Mouse (Mus musculus): Measurements from ENCODE around the gene Haghl. TPM values are rescaled to one million over a fixed set of nuclear protein-coding genes. Genes with fewer than 3 reads are reported as not detected.
A peak's percentile ranks its signal among the peaks of the same experiment; 100 is the strongest.
"Not testable (repeated sequence)": the region's sequence is repeated elsewhere in the genome, so short reads cannot be mapped to it uniquely, and the experiment has no call there.

Haghl gene
- total RNA-seq, 2 experiments from 2014 or later: 98.1 to 107 TPM

DNA sequence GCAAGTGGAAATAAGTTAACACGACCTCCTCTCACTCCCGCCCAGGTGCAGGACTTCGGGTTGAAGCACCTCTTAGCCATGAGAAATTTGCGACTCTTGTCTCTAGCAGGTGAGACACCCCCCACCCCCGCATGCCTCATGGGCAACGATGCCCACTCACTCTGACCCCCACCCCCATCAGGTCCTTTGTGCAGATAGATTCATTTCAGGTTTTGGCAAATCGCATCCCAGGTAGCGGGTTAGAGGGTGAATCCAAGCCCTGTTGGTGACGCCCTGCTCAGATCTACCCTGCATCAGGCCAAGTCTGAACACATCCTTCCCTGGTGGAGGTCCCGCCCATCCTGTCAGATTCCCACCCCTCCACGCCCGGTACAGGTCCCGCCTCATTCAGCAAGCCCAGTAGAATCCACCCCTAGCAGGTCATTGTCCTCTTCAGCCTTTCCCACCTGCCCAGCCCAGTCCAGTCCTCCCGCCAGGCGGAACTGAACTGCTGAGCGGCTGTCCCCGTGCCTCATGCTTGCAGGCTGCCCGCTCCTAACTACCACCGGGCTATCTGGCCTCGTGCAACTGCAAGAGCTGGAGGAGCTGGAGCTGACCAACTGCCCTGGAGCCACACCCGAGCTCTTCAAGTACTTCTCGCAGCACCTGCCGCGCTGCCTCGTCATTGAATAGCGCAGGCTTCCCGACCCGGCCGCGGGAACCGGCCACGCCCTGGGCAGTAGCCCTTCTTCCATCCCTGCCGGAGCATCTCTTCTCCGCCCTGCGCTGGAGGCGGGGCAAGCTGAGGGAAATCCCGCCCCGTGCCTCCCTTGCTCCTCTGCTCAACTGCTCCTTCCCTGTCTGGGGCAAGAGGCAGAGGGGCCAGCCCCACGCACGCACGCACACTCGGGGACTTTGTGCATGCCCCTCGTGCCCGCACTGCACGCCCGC lies 33.6 kb upstream of the Haghl start:
- DNase-seq: no peak

DNA sequence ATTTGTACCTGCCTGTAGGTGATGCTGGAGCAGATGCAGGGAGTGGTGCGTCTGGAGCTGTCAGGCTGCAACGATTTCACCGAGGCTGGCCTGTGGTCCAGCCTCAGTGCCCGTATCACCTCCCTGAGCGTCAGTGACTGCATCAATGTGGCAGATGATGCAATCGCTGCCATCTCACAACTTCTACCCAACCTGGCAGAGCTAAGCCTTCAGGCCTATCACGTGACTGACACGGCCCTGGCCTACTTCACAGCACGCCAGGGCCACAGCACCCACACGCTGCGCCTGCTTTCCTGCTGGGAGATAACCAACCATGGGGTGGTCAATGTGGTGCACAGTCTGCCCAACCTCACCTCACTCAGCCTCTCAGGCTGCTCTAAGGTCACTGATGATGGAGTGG lies 32.2 kb upstream of the Haghl start:
- no peak for DNase-seq

DNA sequence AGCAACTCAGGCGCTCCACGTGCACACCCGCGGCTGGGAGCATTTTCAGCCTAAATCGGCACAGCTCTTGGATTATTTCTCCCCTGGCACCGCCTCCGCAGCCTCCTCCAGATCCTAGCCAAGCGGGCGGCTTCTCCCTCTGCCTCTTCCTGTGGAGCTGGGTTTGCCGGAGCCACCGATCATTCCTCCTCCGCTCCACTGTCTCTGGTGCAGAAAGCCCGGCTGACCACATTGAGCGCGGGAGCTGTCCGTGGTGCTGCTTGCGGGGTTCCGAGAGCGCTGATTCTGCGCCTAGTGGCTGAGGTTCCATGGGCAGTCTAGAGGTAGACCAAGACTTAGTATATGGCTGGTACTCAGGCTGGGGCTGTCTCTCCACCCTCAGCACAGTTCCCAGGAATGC lies 28.0 kb upstream of the Haghl start:
- peak; percentile 80 to 85 for DNase-seq

DNA sequence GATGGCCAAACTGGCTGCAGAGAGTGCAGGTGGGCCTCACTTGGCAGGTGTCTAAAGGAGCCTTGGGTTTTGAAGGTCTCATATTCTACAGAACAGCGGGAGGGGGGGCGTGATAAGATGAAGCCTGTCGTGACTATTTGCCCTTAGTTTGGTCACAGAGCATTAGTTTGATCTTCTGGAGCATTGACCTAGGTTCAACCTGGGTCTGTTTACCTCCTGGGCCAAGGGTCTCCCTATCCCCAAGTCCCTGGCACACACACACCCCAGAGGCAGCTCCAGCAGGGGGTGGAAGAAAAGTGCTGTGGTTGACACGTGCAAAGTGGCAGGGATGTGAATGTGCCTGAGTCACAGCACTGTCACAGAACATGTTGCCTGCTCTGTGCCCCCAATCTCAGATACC lies 25.4 kb upstream of the Haghl start:
- no peak for DNase-seq

DNA sequence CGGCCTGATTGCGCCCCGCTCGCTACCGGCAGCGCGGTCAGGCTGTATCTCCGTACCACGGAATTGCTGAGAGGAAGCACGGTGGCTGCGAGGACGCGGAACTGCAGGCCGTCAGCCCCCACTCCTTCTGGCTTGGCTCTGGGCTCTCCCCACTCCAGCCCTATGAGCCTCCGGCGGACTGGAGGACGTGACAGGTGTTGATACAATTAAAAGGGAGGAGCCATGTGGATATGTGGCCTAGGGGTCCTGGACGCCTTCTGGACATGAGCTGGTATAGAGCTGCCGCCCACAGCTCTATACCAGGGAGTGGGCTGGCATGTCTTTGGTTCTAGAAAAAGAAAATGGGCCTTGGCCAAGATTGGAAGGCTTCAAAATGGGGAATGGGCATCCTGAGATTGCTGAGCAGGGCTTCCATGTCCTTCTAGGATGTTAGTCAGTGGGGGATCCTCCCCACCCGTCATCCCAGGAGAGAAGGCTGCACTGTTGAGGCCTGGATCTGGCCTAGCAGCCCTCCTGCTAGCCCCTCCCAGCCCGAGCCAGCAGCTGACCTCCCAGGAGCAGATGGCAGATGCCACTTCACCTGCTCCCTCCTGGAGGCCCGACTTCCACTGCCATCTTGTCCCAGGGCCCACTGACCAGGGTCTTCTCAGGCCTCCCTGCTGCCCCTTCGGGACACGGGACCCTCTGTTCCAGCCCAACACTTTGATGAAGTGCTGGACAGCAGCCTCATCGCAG lies 24.3 kb upstream of the Haghl start:
- peak in 1 of 2 experiments; percentile 62 for DNase-seq

DNA sequence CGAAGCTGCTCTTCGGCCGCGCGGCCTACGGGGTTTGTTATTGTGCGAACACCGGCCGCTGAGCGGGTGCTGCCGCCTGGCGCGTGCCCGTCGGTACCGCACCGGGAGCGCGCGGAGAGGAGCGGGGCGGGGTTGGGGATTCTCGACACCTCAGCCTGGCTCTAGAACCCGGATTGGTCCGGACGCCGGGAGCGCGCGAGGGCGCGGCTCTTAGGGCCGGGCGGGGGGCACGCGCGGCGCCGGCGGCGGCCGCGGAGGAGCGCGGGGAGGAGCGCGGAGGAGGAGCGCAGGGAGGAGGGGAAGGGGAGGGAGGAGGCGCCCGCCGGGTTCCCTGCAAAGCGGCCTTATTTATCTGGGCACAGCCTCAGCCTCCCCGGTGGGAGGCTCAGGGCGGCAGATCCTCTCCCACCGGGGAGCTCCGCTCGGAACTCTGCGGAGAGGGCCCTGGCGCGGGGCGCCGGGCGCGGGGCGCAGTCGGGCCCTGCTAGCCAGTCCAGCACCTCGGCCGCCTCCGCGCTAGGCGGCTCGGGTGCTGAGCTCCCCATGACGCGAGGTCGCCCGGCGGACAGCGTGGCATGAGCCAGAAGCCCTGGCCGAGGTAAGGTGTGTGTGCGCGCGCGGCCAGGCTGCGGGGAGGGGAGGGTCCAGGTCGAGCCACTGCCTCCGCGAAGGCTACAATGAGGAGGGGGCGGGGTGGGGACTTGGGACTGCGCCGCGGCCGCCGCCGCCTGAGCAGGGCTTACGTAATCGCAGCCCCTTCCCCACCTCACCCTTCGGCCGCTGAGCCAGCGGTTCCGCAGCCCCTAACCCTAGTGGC lies 23.5 kb upstream of the Haghl start, which contains the start of gene Fbxl16:
Gene Fbxl16 (plus strand): TSS at position 297 of the 817 bp plus-strand sequence.
- peak; percentile 91 for DNase-seq

DNA sequence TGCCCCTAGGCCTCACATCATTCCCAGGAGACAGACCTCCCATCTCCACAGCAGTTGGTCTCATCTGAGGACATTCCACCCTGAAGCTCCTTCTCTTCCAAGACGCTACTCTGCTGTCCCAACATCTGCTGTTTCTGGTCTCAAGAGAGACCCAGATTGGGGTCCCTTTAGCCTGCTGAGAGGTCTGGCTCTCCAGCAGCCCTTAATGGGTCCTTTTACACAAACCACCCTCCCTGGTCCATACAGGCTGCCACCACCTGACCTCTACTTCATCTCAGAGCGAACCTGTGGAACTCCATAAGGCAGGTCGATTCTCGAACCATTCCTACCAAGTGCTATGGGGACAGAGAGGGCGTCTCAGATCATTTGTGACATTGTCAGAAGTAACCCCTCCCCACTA lies 22.6 kb upstream of the Haghl start:
- no peak for DNase-seq

DNA sequence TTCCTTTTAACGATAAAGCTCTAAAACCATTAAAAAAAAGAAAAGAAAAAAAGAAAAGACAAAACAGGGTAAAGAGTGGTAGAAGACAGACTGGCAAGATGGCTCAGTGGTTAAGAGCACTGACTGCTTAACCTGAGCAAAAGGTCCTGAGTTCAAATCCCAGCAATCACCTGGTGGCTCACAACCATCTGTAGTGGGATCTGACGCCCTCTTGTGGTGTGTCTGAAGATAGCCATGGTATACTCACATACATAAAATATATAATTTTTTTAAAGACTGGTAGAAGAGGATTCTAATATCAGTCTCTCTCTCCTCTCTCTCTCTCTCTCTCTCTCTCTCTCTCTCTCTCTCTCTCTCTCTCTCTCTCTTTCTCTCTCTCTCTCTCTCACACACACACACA lies 22.0 kb upstream of the Haghl start:
- not testable (repeated sequence) for DNase-seq

DNA sequence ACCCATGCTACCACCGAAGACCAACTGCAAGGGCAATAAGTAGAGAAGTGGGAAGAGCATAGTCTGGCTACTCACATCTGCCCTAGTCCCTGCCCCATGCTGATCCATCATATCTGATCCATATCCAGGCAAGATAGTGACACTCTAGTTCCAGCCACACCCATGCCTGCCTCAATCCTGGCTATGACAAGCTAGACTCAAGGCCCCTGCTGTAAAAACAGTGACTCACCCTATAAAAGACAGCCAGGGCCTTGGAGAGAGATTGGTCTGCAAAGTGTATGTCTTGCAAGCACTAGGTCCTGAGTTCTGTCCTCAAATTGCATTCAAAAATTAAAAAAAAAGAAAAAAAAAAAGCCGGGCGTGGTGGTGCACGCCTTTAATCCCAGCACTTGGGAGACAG lies 21.0 kb upstream of the Haghl start:
- no peak for DNase-seq

DNA sequence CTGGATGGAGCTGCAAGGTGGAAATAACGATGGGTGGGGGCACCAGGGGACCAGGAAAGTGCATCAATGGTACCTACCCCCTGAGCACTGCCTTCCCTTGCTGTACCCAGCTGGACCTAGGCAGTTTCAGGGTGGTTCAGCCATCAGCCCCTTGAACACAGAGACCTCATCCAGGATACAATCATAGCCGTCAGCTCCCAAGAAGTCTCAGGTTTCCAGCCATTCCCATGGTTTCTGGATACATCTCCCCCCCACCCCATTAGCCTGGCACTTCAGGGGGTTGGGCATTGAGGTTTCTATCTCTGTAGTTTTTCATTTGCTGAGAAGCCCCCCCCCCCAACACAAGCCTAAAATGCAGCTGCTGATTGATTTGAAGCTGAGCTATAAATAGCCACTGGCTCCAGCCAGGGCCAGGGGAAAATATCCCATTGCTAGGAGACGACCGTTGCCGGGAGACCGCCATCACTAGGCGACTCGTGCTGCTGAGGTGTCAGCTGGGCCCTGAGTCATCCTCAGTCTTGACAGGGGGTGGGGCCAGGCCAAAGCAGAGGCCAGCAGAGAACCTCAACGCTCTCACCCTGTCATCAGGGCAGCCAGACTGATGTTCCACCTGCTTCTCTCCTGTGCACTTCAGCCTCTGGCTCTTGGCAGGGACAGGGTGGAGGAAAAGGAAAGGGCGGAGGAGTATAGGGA lies 17.5 kb upstream of the Haghl start:
- peak; percentile 83 to 87 for DNase-seq

DNA sequence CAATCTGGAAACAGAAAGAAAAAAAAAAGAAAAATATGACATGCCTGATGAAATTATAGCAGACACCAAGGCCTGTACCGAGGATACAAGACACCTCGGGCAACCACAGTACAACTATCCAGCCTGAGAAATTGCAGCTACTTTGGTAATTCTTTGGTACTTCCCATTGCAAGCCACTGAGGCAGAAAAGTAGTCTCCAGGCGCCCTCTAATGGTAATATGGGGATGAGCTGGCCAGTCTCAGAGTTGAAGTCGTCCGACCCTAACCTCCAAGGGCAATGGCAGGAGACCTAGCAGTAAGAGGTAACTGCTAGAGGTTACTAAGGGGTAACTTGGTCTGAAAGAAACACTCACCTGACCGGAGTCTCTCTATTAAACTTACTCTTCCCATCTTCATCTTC lies 15.6 kb upstream of the Haghl start:
- DNase-seq: peak in 1 of 2 experiments; percentile 66

GRCm38 (mm10) chr17:25796951-25797369 lies 11.5 kb upstream of the Haghl start, which contains the start of gene Metrn:
Gene Metrn, minus strand, starts transcription at chr17:25797136.
- DNase-seq: peak; percentile 65 to 73

DNA sequence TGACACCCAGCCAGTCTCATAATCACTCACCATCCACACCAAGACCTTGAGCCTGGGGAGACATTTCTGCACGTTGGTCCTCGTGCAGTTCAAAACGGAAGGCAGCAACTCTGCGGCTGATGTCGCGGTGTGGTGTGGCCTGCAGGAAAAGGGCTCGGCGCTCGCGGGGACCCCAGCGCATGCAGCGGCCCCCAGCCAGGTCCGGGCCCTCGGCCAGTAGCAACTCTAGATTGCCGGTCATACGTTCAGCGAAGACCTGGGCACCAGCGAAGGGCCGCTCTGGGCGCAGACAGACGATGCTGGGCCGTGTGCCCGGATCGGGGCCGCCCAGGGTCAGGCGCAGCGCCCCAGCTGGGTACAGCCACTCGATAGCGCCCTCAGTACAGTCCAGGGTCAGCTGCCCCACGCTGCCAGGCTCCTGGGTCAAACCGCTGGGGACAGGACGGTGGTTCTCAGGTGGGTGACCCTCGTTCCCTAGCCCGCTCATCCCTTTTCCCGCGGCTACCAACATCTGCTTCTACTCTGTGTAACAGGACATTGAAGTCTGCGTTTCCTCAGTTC lies 10.8 kb upstream of the Haghl start:
- no peak for DNase-seq

DNA sequence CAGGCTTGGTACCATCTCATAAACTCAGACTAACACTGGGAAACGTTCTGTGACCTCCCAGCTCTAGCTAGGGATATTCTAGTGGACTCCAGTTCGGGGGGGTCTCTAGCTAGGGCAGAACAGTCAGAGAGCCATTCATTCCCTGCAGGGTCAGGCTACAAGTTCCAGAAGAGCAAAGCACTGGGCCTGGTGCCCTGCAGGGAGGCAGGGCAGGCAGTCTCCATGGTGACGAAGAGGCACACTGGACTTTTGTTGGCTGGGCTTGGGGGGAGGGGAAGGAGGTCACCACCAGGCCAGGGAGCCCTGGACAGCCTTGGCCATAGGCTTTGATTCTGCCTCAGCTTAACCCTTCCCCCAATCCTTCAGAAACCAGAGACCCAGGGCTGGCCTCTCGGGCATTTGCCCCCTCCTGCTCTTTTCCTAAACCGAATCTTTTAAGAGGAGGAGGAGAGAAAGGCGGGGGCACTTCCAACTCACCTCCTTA lies 10.2 kb upstream of the Haghl start, which contains the start of gene AC134908.4:
Gene AC134908.4 (minus strand): TSS at position 51 of the 484 bp plus-strand sequence.
- peak; percentile 59 to 70 for DNase-seq

- DNase-seq: no peak
Measured at GRCm38 (mm10) chr17:25794998-25795397, 9.5 kb upstream of the Haghl start.

- no peak for DNase-seq
Measured at GRCm38 (mm10) chr17:25794197-25794596, 8.7 kb upstream of the Haghl start.

GRCm38 (mm10) chr17:25792615-25793014 lies 7.1 kb upstream of the Haghl start, which contains the start of gene Fam173a:
Gene Fam173a, minus strand, starts transcription at chr17:25792901.
- peak; percentile 67 for DNase-seq

- peak; percentile 87 to 88 for DNase-seq
Measured at GRCm38 (mm10) chr17:25791843-25792527, 6.5 kb upstream of the Haghl start.

DNA sequence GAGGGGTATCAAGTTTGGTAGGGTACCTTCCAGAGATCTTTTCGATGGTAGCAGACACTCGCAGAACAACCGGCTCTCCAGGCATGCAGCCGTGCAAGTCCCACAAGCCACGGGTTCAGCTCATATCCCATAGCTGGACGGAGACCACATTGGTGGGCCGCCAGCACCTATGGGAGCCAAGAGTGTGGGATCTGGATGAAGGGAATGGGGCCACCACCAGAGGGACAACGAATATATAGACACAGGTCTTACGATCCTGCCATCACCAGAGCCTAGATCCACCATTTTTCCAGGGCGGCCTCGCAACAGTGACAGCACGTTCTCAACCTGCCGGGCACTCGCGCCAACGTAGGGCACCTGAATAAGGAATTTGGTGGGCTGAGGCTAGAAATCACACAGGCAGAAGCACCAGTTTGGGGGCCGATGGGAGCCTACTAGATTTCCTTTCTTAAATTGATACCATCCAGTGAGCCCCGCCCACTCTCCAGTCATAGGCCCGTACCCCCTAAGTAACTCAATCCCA lies 5.9 kb upstream of the Haghl start:
- no peak for DNase-seq

Measured in layer of hippocampus, postnatal 36 days (tissue).